9 mouse cellular contexts compared by ENCODE assay signal in the genomic region with DNA sequence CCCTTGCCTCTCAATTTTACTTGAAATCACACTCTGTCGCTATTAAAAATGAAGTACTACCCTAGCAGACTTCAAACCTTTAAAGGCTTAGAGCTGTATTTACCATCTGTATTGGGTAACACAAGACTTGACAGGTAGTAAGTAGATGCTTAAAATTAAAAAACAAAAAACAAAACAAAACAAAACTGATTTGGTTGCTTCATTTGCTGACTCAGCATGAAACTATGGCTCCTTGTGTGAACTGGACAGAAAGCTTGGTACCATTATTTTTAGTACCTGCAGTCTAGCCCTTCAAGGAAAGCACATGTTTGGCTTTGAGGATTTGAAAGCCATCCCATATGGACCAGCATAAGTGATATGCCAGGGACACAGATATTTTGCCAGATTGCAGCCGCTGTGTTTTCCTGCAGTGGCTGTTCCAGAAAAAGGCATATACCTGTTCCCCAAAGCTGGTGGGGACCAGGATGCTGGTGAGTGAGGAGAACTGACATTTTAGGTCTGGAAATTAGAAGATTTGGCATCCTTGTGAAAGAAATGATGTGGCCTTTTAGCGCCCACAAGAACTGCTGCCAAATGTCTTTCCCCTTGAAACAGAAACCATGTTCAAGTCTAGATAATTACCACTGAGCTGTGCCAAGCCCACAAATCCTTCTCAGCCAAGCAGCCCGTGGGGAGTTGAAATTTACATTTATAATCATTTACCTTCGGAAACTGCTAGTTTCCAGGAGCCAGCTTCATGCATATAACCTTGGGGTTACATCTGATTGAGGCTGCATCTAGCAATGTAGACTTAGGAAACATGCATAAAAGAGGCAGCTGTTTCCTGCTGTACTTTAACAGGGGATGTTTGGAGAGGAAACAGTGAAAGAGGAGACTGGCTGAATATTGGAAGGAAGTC.
DNase-seq lines count a peak whose midpoint lies in the region; ATAC-seq and TF ChIP-seq lines count a peak whose summit lies in the region.
"Had no signal": no experiment of that assay in that cellular context is flagged by ENCODE, and none has a peak within 500 bp of the region (broad histone marks: within the 10 kb centered on the region; RNA-seq: fewer than 3 reads in every experiment).

No protein-coding gene starts in this region.

- ATAC-seq in midbrain, postnatal 0 days (ENCODE audit: low FRiP score), result no peak
- no peak for ATAC-seq in stomach, postnatal 0 days (ENCODE audit: low FRiP score, low TSS enrichment)

- WGBS in midbrain, postnatal 0 days, result 59% methylated on average over 5 of the region's 5 CpGs
- WGBS in stomach, postnatal 0 days, result 69% methylated on average over 5 of the region's 5 CpGs

- H3K4me3 ChIP-seq in left cerebral cortex, adult 2 months, result no peak overlapping the region
- H3K4me3 ChIP-seq in midbrain, postnatal 0 days (ENCODE audit: low read depth, low read length), result no peak overlapping the region
- no peak overlapping the region for H3K4me3 ChIP-seq in stomach, postnatal 0 days (ENCODE audit: low read depth, low read length)
- H3K4me3 ChIP-seq: neural tube, embryonic 12.5 days had no signal

- no peak for TF ChIP-seq CTCF in left cerebral cortex, adult 2 months (IDR thresholded peaks at IDR 0.05)
- TF ChIP-seq CTCF in midbrain, postnatal 0 days (IDR thresholded peaks at IDR 0.05), result no peak
- TF ChIP-seq CTCF in stomach, postnatal 0 days (IDR thresholded peaks at IDR 0.05; ENCODE audit: low read depth), result no peak

- no peaks in the 10 kb centered on the region for H3K9me3 ChIP-seq in midbrain, postnatal 0 days (ENCODE audit: low read length)
- H3K9me3 ChIP-seq in stomach, postnatal 0 days (ENCODE audit: control insufficient read depth, low read length), result no peaks in the 10 kb centered on the region
- H3K9me3 ChIP-seq: neural tube, embryonic 12.5 days had no signal

- no peak overlapping the region for H3K4me2 ChIP-seq in midbrain, postnatal 0 days (ENCODE audit: low read depth, low read length, poor library complexity, severe bottlenecking)
- no peak overlapping the region for H3K4me2 ChIP-seq in stomach, postnatal 0 days (replicated peaks; ENCODE audit: low read depth)
- H3K4me2 ChIP-seq: neural tube, embryonic 12.5 days had no signal

- intact Hi-C loops in left cerebral cortex, adult 2 months (cut with DNase I), result no loop called here

- H3K4me1 ChIP-seq in midbrain, postnatal 0 days (ENCODE audit: insufficient read depth, low read length), result no peaks in the 10 kb centered on the region
- no peaks in the 10 kb centered on the region for H3K4me1 ChIP-seq in stomach, postnatal 0 days (replicated peaks; ENCODE audit: control insufficient read depth, insufficient read depth)
- H3K4me1 ChIP-seq: neural tube, embryonic 12.5 days had no signal

- peak; percentile 0 for DNase-seq in left cerebral cortex, adult 11 months (ENCODE audit: low spot score)
- no peak for DNase-seq in left cerebral cortex, adult 2 months (ENCODE audit: extremely low spot score in 1 of 2, low spot score in 2 of 2)
- DNase-seq in heart, adult 8-10 months (ENCODE audit: low spot score), result peak; percentile 37
- peak; percentile 16 for DNase-seq in kidney, postnatal 10 days
- DNase-seq in midbrain, postnatal 0 days (ENCODE audit: low spot score), result peak; percentile 80
- no peak for DNase-seq in stomach, postnatal 0 days (ENCODE audit: low spot score)
- no peak for DNase-seq in urinary bladder, postnatal 4 days (ENCODE audit: low spot score in 2 of 2)
- DNase-seq in adrenal gland, postnatal 14 days, result no peak

- TF ChIP-seq EP300 in stomach, postnatal 0 days (optimal IDR thresholded peaks at IDR 0.05), result no peak

- H3K27me3 ChIP-seq in midbrain, postnatal 0 days (ENCODE audit: insufficient read depth, low read length), result no peaks in the 10 kb centered on the region
- no peaks in the 10 kb centered on the region for H3K27me3 ChIP-seq in stomach, postnatal 0 days (ENCODE audit: control insufficient read depth, insufficient read depth, low read length)
- H3K27me3 ChIP-seq: neural tube, embryonic 12.5 days had no signal

- no peak overlapping the region for H3K27ac ChIP-seq in left cerebral cortex, adult 2 months
- H3K27ac ChIP-seq in midbrain, postnatal 0 days (ENCODE audit: low read depth, low read length), result no peak overlapping the region
- no peak overlapping the region for H3K27ac ChIP-seq in stomach, postnatal 0 days (replicated peaks)
- H3K27ac ChIP-seq: neural tube, embryonic 12.5 days had no signal

- no peak overlapping the region for H3K9ac ChIP-seq in midbrain, postnatal 0 days (replicated peaks; ENCODE audit: low read length, poor library complexity, severe bottlenecking)
- H3K9ac ChIP-seq in stomach, postnatal 0 days (ENCODE audit: low read length), result no peak overlapping the region
- H3K9ac ChIP-seq: neural tube, embryonic 12.5 days had no signal

- H3K36me3 ChIP-seq in midbrain, postnatal 0 days (ENCODE audit: insufficient read depth, low read length), result no peaks in the 10 kb centered on the region
- no peaks in the 10 kb centered on the region for H3K36me3 ChIP-seq in stomach, postnatal 0 days (ENCODE audit: control insufficient read depth, insufficient read depth, low read length)
- H3K36me3 ChIP-seq: neural tube, embryonic 12.5 days had no signal

Comparison
In these comparisons a context has a peak if more than half of its experiments do, and no peak if none do; other contexts are left out.
1. DNase-seq: peak in left cerebral cortex, adult 11 months (single experiment), heart, adult 8-10 months (single experiment), kidney, postnatal 10 days (single experiment) and midbrain, postnatal 0 days (single experiment); none in left cerebral cortex, adult 2 months (0 of 2), stomach, postnatal 0 days (single experiment), urinary bladder, postnatal 4 days (0 of 2) and adrenal gland, postnatal 14 days (single experiment).